Mouse (Mus musculus): ENCODE results near the gene Aebp1. TPM values are rescaled to one million over a fixed set of nuclear protein-coding genes. Genes with fewer than 3 reads are reported as not detected.

Gene Aebp1
- polyA plus RNA-seq, 1 experiment from 2014 or later, result 24.3 TPM

GRCm38 (mm10) chr11:5841751-5842150 is 20.0 kb upstream of the Aebp1 start:
- 95% methylated on average over 2 of the region's 2 CpGs for WGBS
- H3K27me3 ChIP-seq (ENCODE audit: insufficient read depth, poor library complexity, severe bottlenecking), result no peaks in the 10 kb centered on the region
- no peaks in the 10 kb centered on the region for H3K36me3 ChIP-seq
- no peak overlapping the region for H3K4me3 ChIP-seq
- H3K4me1 ChIP-seq (replicated peaks), result peaks cover 7% of the 10 kb centered on the region
- no peak for DNase-seq (ENCODE audit: low spot score)
- 0 out of 2 replicates have a peak, but pooled peaks cover 5% of the 10 kb centered on the region for H3K9me3 ChIP-seq
- no peak overlapping the region for H3K27ac ChIP-seq

DNA sequence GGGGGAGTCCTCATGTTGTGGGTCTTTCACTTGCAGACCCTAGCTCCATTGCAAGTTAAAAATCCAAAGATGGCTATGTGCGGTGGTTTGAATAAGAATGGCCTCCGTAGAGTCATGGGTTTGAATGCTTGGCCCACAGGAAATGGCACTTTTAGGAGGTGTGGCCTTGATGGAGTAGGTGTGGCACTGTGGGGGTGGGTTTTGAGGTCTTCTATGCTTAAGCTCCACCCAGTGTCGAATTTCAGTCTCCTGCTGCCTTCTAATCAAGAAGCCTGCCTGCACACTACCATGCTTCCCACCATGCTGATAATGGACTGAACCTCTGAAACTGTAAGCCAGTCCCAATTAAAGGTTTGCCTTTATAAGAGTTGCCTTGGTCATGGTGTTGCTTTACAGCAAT is 18.6 kb upstream of the Aebp1 start:
- Histone ChIP-seq H3K9me3 (peaks cover 9% of the 10 kb centered on the region; the same call in 1 of the 2 replicates), H3K36me3 (no peaks in the 10 kb centered on the region), H3K27ac (no peak overlapping the region), H3K4me3 (no peak overlapping the region), H3K4me1 (replicated peaks) (no peaks in the 10 kb centered on the region), H3K27me3 (ENCODE audit: insufficient read depth, poor library complexity, severe bottlenecking) (no peaks in the 10 kb centered on the region)
- DNase-seq (ENCODE audit: low spot score), result no peak
- WGBS, result 91% methylated on average over 3 of the region's 3 CpGs

DNA sequence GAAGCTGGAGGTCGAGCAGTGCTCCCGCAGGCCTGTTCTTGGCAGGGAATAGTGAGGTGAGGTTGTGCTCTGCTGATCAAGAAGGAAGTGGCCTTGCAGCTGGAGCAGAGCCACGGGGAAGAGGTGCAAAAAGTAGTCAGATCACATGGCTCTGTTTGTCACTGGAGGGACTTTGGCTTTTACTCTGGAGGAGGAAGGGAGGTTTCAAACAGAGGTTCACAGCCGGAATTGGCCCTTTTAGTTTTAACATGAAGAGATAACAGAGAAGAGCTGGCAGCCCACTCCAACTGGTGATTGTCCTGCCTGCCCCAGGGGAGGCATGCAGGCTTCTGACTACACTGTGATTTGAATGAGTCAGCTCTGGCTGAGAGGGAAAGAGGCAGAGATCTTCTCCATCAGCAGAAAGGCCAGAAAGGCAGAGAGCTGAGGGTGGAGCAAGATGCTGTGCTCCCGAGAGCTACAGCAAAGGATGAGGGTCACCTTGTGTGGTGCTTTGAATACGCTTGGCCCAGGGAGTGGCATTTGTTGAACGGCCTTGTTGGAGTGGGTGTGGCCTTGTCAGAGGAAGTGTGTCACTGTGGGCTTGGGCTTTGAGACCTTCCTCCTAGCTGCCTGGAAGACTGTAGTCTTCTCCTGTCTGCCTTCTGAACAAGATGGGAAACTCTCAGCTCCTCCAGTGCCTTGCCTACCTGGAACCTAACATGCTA is 15.0 kb upstream of the Aebp1 start:
- Histone ChIP-seq H3K9me3 (peaks cover 9% of the 10 kb centered on the region; the same call in 1 of the 2 replicates), H3K27ac (no peak overlapping the region), H3K36me3 (no peaks in the 10 kb centered on the region), H3K4me1 (replicated peaks) (peaks cover 11% of the 10 kb centered on the region; the same call in 1 of the 2 replicates), H3K4me3 (no peak overlapping the region), H3K27me3 (ENCODE audit: insufficient read depth, poor library complexity, severe bottlenecking) (no peaks in the 10 kb centered on the region)
- no peak for DNase-seq (ENCODE audit: low spot score)
- WGBS, result 73% methylated on average over 7 of the region's 7 CpGs

- DNase-seq (ENCODE audit: low spot score), result peak; percentile 12
- Histone ChIP-seq H3K4me1 (replicated peaks) (peaks cover 15% of the 10 kb centered on the region; the same call in 1 of the 2 replicates), H3K9me3 (peaks cover 4% of the 10 kb centered on the region; the same call in 1 of the 2 replicates), H3K36me3 (no peaks in the 10 kb centered on the region), H3K27me3 (ENCODE audit: insufficient read depth, poor library complexity, severe bottlenecking) (no peaks in the 10 kb centered on the region), H3K27ac (no peak overlapping the region; the same call in 1 of the 2 replicates), H3K4me3 (no peak overlapping the region)
- WGBS, result 60% methylated on average over 6 of the region's 6 CpGs
Measured at GRCm38 (mm10) chr11:5848741-5849140, 13.0 kb upstream of the Aebp1 start.

GRCm38 (mm10) chr11:5849316-5849715 is 12.4 kb upstream of the Aebp1 start:
- no peak overlapping the region for H3K4me3 ChIP-seq
- H3K9me3 ChIP-seq, result peaks cover 4% of the 10 kb centered on the region; the same call in 1 of the 2 replicates
- peaks cover 15% of the 10 kb centered on the region; the same call in 1 of the 2 replicates for H3K4me1 ChIP-seq (replicated peaks)
- 79% methylated on average over 2 of the region's 2 CpGs for WGBS
- no peaks in the 10 kb centered on the region for H3K27me3 ChIP-seq (ENCODE audit: insufficient read depth, poor library complexity, severe bottlenecking)
- H3K36me3 ChIP-seq, result no peaks in the 10 kb centered on the region
- DNase-seq (ENCODE audit: low spot score), result no peak
- no peak overlapping the region; the same call in 1 of the 2 replicates for H3K27ac ChIP-seq

DNA sequence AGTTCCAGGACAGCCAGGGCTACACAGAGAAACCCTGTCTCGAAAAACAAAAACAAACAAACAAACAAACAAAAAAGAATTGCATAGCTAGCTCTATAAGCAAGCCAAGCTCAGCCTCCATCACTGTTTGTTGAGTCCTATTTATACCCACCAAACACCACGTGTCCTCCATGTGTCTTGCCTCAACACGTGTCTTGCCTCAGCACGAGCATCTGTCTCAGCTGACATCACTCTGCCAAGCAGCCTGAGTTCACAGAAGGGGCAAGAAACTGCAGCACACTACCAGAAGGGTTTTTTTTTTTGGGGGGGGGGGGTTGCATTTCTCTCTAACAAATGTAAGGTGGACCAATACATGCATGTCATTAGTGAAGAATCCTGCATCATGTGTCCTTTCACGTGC is 11.3 kb upstream of the Aebp1 start:
- 77% methylated on average over 5 of the region's 5 CpGs for WGBS
- H3K27ac ChIP-seq, result no peak overlapping the region
- no peaks in the 10 kb centered on the region for H3K36me3 ChIP-seq
- H3K4me3 ChIP-seq, result no peak overlapping the region
- DNase-seq (ENCODE audit: low spot score), result no peak
- H3K27me3 ChIP-seq (ENCODE audit: insufficient read depth, poor library complexity, severe bottlenecking), result no peaks in the 10 kb centered on the region
- peaks cover 4% of the 10 kb centered on the region; the same call in 1 of the 2 replicates for H3K9me3 ChIP-seq
- peaks cover 15% of the 10 kb centered on the region; the same call in 1 of the 2 replicates for H3K4me1 ChIP-seq (replicated peaks)

- Histone ChIP-seq H3K27ac (no peak overlapping the region), H3K4me1 (replicated peaks) (peaks cover 19% of the 10 kb centered on the region; the same call in 1 of the 2 replicates), H3K27me3 (ENCODE audit: insufficient read depth, poor library complexity, severe bottlenecking) (no peaks in the 10 kb centered on the region), H3K36me3 (no peaks in the 10 kb centered on the region), H3K4me3 (no peak overlapping the region), H3K9me3 (peaks cover 4% of the 10 kb centered on the region; the same call in 1 of the 2 replicates)
- no peak for DNase-seq (ENCODE audit: low spot score)
- 66% methylated on average over 4 of the region's 4 CpGs for whole genome bisulfite sequencing
Measured at GRCm38 (mm10) chr11:5851021-5851736, 10.6 kb upstream of the Aebp1 start.

GRCm38 (mm10) chr11:5852314-5852713 is 9.4 kb upstream of the Aebp1 start:
- DNase-seq (ENCODE audit: low spot score), result no peak
- Histone ChIP-seq H3K4me3 (no peak overlapping the region), H3K36me3 (no peaks in the 10 kb centered on the region), H3K27ac (no peak overlapping the region), H3K9me3 (no peaks in the 10 kb centered on the region), H3K27me3 (ENCODE audit: insufficient read depth, poor library complexity, severe bottlenecking) (no peaks in the 10 kb centered on the region), H3K4me1 (replicated peaks) (peaks cover 19% of the 10 kb centered on the region; the same call in 1 of the 2 replicates)
- WGBS, result 45% methylated on average over 1 of the region's 1 CpGs

- no peak overlapping the region for H3K27ac ChIP-seq
- no peaks in the 10 kb centered on the region for H3K36me3 ChIP-seq
- H3K27me3 ChIP-seq (ENCODE audit: insufficient read depth, poor library complexity, severe bottlenecking), result peaks cover 12% of the 10 kb centered on the region
- H3K4me3 ChIP-seq, result no peak overlapping the region
- DNase-seq (ENCODE audit: low spot score), result no peak
- peaks cover 8% of the 10 kb centered on the region; the same call in 1 of the 2 replicates for H3K4me1 ChIP-seq (replicated peaks)
- 0 out of 2 replicates have a peak, but pooled peaks cover 9% of the 10 kb centered on the region for H3K9me3 ChIP-seq
Measured at GRCm38 (mm10) chr11:5855481-5855880, 6.3 kb upstream of the Aebp1 start.

DNA sequence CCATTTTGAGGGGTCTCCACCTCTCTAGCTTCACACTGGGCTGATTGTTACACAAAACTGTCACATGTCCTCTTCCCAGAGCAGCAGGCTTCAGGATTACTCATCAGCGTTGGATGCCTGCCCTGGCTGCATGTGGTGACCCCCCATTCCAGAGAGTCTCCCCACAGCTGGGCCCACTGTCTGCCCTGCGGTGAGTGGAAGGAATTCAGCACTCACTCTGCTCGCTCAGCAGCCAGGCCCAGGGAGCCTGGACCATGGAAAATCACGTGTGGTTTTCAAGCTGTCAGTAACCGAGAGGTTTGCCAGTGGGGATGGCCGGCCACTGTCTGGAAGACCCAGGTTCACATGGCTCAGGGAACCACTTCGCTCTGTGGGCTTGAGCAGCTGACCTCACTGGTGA is 5.8 kb upstream of the Aebp1 start:
- 33% methylated on average over 7 of the region's 7 CpGs for WGBS
- Histone ChIP-seq H3K36me3 (no peaks in the 10 kb centered on the region), H3K4me3 (no peak overlapping the region), H3K9me3 (0 out of 2 replicates have a peak, but pooled peaks cover 9% of the 10 kb centered on the region), H3K27ac (0 out of 2 replicates have a peak overlapping the region, but pooled peaks have one; percentile 17), H3K4me1 (replicated peaks) (peaks cover 8% of the 10 kb centered on the region; the same call in 1 of the 2 replicates), H3K27me3 (ENCODE audit: insufficient read depth, poor library complexity, severe bottlenecking) (peaks cover 16% of the 10 kb centered on the region)
- peak; percentile 31 for DNase-seq (ENCODE audit: low spot score)

DNA sequence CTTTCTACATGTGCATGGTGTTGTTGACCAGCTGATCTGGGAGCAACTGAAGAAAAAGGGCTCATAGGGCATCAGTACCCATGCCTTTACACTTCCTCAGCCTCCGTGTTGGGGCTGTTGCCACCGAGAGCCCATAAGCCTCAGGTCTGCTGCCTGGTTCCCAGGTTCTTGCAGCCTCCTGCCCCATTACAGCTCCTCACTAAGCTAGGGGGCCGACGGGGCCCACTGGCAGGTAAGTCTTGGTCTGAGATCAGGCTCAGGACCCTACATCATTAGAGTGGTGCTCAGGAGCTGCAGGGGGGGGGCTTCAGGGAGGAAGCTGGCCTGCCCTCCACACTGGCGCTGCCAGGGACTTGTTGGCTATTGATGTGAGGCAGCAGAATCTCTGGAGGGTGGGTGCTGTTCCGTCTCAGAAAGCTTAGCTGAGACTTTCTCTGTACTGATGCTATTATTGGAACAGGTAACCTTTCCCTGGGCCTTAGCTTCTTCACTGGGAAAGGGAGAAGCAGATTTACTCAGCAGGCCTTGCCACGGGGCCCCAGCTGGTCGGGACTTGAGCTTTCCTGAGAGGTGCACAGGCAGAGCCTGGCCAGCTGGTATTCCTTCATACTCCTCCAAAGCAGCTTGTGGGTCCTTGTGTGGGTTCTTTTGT is 5.1 kb upstream of the Aebp1 start:
- H3K27ac ChIP-seq, result no peak overlapping the region
- H3K9me3 ChIP-seq, result 0 out of 2 replicates have a peak, but pooled peaks cover 9% of the 10 kb centered on the region
- H3K27me3 ChIP-seq (ENCODE audit: insufficient read depth, poor library complexity, severe bottlenecking), result peaks cover 23% of the 10 kb centered on the region
- no peaks in the 10 kb centered on the region for H3K36me3 ChIP-seq
- H3K4me3 ChIP-seq, result no peak overlapping the region
- H3K4me1 ChIP-seq (replicated peaks), result peaks cover 12% of the 10 kb centered on the region
- no peak for DNase-seq (ENCODE audit: low spot score)
- WGBS, result 82% methylated on average over 8 of the region's 8 CpGs

DNA sequence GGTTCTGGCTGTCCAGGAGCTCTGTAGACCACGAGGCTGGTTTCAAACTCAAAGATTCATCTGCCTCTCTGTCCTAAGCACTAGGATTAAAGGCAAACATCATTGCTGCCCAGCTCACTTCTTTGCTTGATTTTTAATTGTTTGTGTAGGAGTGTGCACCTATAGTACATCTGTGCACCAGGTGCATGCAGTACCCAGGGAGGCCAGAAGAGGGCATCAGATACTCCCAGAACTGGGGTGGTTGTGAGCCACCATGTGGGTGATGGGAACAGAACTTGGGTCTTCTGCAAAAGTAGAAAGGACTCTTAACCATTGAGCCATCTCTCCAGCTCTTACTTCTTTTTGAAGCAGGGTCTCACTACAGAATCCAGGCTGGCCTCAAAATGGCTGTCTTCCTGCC is 3.0 kb upstream of the Aebp1 start:
- DNase-seq (ENCODE audit: low spot score), result no peak
- Histone ChIP-seq H3K36me3 (no peaks in the 10 kb centered on the region), H3K27ac (no peak overlapping the region), H3K4me3 (no peak overlapping the region), H3K27me3 (ENCODE audit: insufficient read depth, poor library complexity, severe bottlenecking) (peaks cover 44% of the 10 kb centered on the region), H3K9me3 (0 out of 2 replicates have a peak, but pooled peaks cover 9% of the 10 kb centered on the region), H3K4me1 (replicated peaks) (peaks cover 25% of the 10 kb centered on the region)
- WGBS, result 80% methylated on average over 1 of the region's 1 CpGs
